Mouse (Mus musculus) stomach, postnatal 0 days (tissue): ENCODE results near the gene Sh2d3c.

ENCODE experiments used
- CTCF ChIP-seq: IDR thresholded peaks from 2 replicates; pipeline ENCODE4 v1.5.1; 2016; ENCODE audit warnings: antibody characterized with exemption, low read depth, mild to moderate bottlenecking, moderate library complexity
- EP300 ChIP-seq: optimal IDR thresholded peaks from 2 replicates; pipeline ENCODE3; 2016; ENCODE audit warnings: antibody characterized with exemption

GRCm38 (mm10) chr2:32680961-32681650 is 39.7 kb upstream of the Sh2d3c start:
- TF ChIP-seq EP300 (no peak), CTCF (no peak)
